Mouse (Mus musculus): Measurements from ENCODE around the gene Sh3bgrl. TPM values are rescaled to one million over a fixed set of nuclear protein-coding genes. Genes with fewer than 3 reads are reported as not detected.

Gene Sh3bgrl
- total and polyA plus RNA-seq, 3 experiments: 25.0 to 148 (median 82.5) TPM

DNA sequence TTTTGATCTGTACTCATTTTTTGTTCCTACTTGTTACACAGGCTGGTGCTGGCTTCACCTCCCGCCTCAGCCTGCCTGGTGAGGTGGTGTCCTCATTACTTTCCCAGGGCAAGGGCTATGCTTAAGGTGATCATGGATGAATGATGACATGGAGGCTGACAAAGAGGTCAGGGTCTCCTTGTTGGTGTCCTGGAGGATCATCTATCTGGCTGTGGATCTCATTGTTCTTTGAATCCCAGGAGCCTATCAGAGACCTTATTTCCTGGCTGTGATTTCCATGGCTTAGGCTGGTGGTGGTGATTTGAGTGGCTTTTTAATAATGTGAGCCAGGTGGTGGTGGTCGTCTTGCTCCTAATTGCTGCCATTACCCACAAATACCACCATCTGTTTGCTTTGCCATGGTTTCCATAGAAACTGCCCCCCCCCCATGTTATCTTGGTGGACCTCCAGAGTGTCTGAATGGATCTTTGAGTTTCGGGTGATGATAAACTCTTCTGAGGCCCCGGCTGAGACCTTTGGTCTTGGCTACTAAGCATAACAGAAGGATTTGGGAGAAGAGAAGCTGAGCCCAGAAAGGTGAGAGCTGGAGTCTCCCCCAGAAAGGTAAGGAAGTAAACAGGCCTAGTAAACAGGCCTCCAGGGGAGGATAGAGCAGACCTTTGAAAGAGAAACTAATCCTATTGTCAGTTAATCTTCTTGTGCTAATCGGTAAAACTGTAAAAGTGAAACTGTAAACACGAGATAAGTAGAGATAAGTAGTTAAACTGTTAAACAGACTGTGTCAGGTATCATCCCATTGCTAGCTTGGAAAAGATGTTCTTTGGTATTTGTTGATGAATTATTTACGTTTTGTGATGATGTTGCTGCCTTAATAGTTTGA is 18.5 kb downstream of the Sh3bgrl start:
- H3K27ac ChIP-seq (ENCODE audit: insufficient read depth, low read depth): no peak overlapping the region
- no peaks in the 10 kb centered on the region for H3K27me3 ChIP-seq (replicated peaks)
- H3K36me3 ChIP-seq (replicated peaks in 1 of 2; ENCODE audit: control insufficient read depth in 1 of 2, insufficient read depth in 1 of 2, low read length in 1 of 2): no peaks in the 10 kb centered on the region
- dilution Hi-C loops (cut with MboI; ENCODE audit: extremely low pct_ligation_motif_present, extremely low pct_unique_long_range_greater_than_20kb, low sequenced_read_pairs) (no loop called here), in situ Hi-C loops (cut with MboI; ENCODE audit: low pct_ligation_motif_present, low pct_unique_long_range_greater_than_20kb, low sequenced_read_pairs) (no loop called here)
- peaks cover 18% of the 10 kb centered on the region; the same call in 1 of the 2 replicates for H3K79me2 ChIP-seq (replicated peaks; ENCODE audit: control insufficient read depth, extremely low read depth, insufficient read depth, poor library complexity, severe bottlenecking)
- H3K4me1 ChIP-seq (ENCODE audit: control insufficient read depth in 1 of 2, insufficient read depth in 2 of 2): peaks cover 2 to 29% of the 10 kb centered on the region in 2 experiments; a peak in 2 of 4 replicates
- no peak for TF ChIP-seq MXI1 (IDR thresholded peaks at IDR 0.05; ENCODE audit: low read depth, low read length)
- TF ChIP-seq MAX (IDR thresholded peaks at IDR 0.05; ENCODE audit: low read length): no peak
- TF ChIP-seq CTCF (conservative IDR thresholded peaks at IDR 0.05 in 1 of 2, IDR thresholded peaks at IDR 0.05 in 1 of 2; ENCODE audit: low read depth in 2 of 2, low read length in 2 of 2): no peak
- no peak for TF ChIP-seq POLR2A (IDR thresholded peaks at IDR 0.05; ENCODE audit: low read depth, low read length)
- TF ChIP-seq IRF4 (IDR thresholded peaks at IDR 0.05; ENCODE audit: low read depth, low read length): no peak
- TF ChIP-seq HCFC1 (IDR thresholded peaks at IDR 0.05; ENCODE audit: low read depth, low read length): no peak
- no peak for TF ChIP-seq MEF2A (IDR thresholded peaks at IDR 0.05; ENCODE audit: borderline replicate concordance, low read depth, low read length)
- TF ChIP-seq MAFK (IDR thresholded peaks at IDR 0.05; ENCODE audit: insufficient replicate concordance, low read length): no peak
- TF ChIP-seq SIN3A (IDR thresholded peaks at IDR 0.05; ENCODE audit: low read length): no peak
- TF ChIP-seq USF1 (IDR thresholded peaks at IDR 0.05; ENCODE audit: low read depth, low read length): no peak
- no peak for TF ChIP-seq E2F4 (IDR thresholded peaks at IDR 0.05; ENCODE audit: insufficient replicate concordance, low read depth, low read length)
- no peak for TF ChIP-seq ZKSCAN1 (IDR thresholded peaks at IDR 0.05; ENCODE audit: borderline replicate concordance, low read depth, low read length)
- TF ChIP-seq ETS1 (conservative IDR thresholded peaks at IDR 0.05; ENCODE audit: low read depth, low read length): no peak
- TF ChIP-seq ZC3H11A (IDR thresholded peaks at IDR 0.05; ENCODE audit: low read depth, low read length): no peak
- no peak for TF ChIP-seq GABPA (IDR thresholded peaks at IDR 0.05; ENCODE audit: insufficient replicate concordance, low read depth, low read length)
- no peak for TF ChIP-seq JUND (conservative IDR thresholded peaks at IDR 0.05; ENCODE audit: low read depth, low read length)
- TF ChIP-seq MYC (IDR thresholded peaks at IDR 0.05; ENCODE audit: low read depth, low read length): no peak
- H3K9ac ChIP-seq (ENCODE audit: insufficient read depth, low read depth): peak overlapping the region; percentile 69
- peak overlapping the region; percentile 23 to 54 (median 32) for H3K4me3 ChIP-seq (replicated peaks in 1 of 3; ENCODE audit: low read depth in 2 of 3, low read length in 2 of 3, poor library complexity in 1 of 3)
- peak overlapping the region; percentile 83; the same call in 1 of the 2 replicates for H3K4me2 ChIP-seq (ENCODE audit: insufficient read depth, low read depth, poor library complexity, severe bottlenecking)
- no peaks in the 10 kb centered on the region for H3K9me3 ChIP-seq (replicated peaks; ENCODE audit: low read length)
- no peak for DNase-seq (ENCODE audit: extremely low read depth)

Measured in CH12.LX (cell line).